Mouse (Mus musculus) forebrain, embryonic 14.5 days (tissue): ENCODE measurements around the gene Gm49630. TPM values are rescaled to one million over a fixed set of nuclear protein-coding genes. Genes with fewer than 3 reads are reported as not detected.
A peak's percentile ranks its signal among the peaks of the same experiment; 100 is the strongest.
"Not testable (repeated sequence)": the region's sequence is repeated elsewhere in the genome, so short reads cannot be mapped to it uniquely, and the experiment has no call there.

ENCODE experiments used
- ATAC-seq: fragments of 200-750 bp; cut with Nextera tagmentation; 2 replicates; pipeline ENCODE4 v1.8.0; 2017; ENCODE audit warnings: mild to moderate bottlenecking, moderate library complexity
- DNase-seq: peaks from one replicate; pipeline ENCODE4 v3.0.0-alpha.2; 2015; ENCODE audit warnings: low spot score
- H3K27ac ChIP-seq: fragments of 300-500 bp; sonication (generic); 2 replicates; pipeline ENCODE4 v1.5.1; 2014; ENCODE audit warnings: low read depth, mild to moderate bottlenecking, control low read depth, low read length, moderate library complexity
- H3K27me3 ChIP-seq: fragments of 300-500 bp; sonication (generic); replicated peaks from 2 replicates; pipeline ENCODE4 v1.6.1; 2014; ENCODE audit warnings: low read length, control low read depth, mixed read lengths; ENCODE audit not compliant: control insufficient read depth, insufficient read depth
- H3K36me3 ChIP-seq: fragments of 300-500 bp; sonication (generic); 2 replicates; pipeline ENCODE4 v1.6.1; 2014; ENCODE audit warnings: low read length, control low read depth; ENCODE audit not compliant: control insufficient read depth, insufficient read depth
- H3K4me1 ChIP-seq: fragments of 300-500 bp; sonication (generic); 2 replicates; pipeline ENCODE4 v1.6.1; 2014; ENCODE audit warnings: antibody characterized with exemption, low read length, control low read depth; ENCODE audit not compliant: control insufficient read depth, insufficient read depth
- H3K4me2 ChIP-seq: fragments of 300-500 bp; sonication (generic); 2 replicates; pipeline ENCODE4 v1.6.1; 2014; ENCODE audit warnings: mild to moderate bottlenecking, control low read depth, low read length
- H3K4me3 ChIP-seq: fragments of 300-500 bp; sonication (generic); 2 replicates; pipeline ENCODE4 v1.5.1; 2014; ENCODE audit warnings: low read depth, low read length, control low read depth
- H3K9ac ChIP-seq: fragments of 300-500 bp; sonication (generic); 2 replicates; pipeline ENCODE4 v1.6.1; 2014; ENCODE audit warnings: mild to moderate bottlenecking, low read length, control low read depth, moderate library complexity
- H3K9me3 ChIP-seq: fragments of 300-500 bp; sonication (generic); replicated peaks from 2 replicates; pipeline ENCODE4 v1.6.1; 2016; ENCODE audit warnings: low read length, control low read depth, mixed read lengths; ENCODE audit not compliant: control insufficient read depth
- WGBS: fragments of 180-500 bp; shearing (Covaris S2); extraction: QIAGEN DNeasy Blood & Tissue Kit; methylation state at CpG from one replicate; pipeline ENCODE4 v1.1.7; 2014; 5-methylcytosine and 5-hydroxymethylcytosine counted together
- polyA plus RNA-seq: library from polyadenylated mRNA; unstranded; fragments of >200 nt; fragmentation: Nextera tagmentation; extraction: Ambion mirVana; gene quantifications from 2 replicates; pipeline ENCODE4 v1.2.1, GENCODE M21; 2014

Gm49630 gene
- polyA plus RNA-seq = not detected in 2 replicates

GRCm38 (mm10) chr17:7371879-7372278, at the start of gene Gm49630:
Gm49630 (minus strand) TSS chr17:7371979.
- H3K9ac ChIP-seq, H3K9me3 ChIP-seq, H3K27me3 ChIP-seq, H3K4me3 ChIP-seq, H3K36me3 ChIP-seq, DNase-seq, H3K4me2 ChIP-seq, H3K27ac ChIP-seq, H3K4me1 ChIP-seq, ATAC-seq: not testable (repeated sequence)
- WGBS = 89% methylated on average over 2 of the region's 5 CpGs

GRCm38 (mm10) chr17:7420191-7420973, 48.6 kb upstream of the Gm49630 start:
- WGBS = 5% methylated on average over 2 of the region's 3 CpGs
- not testable (repeated sequence) for H3K4me2 ChIP-seq, H3K4me1 ChIP-seq, H3K27me3 ChIP-seq, H3K9ac ChIP-seq, H3K36me3 ChIP-seq, H3K27ac ChIP-seq, H3K4me3 ChIP-seq, H3K9me3 ChIP-seq
- peak; percentile 13 for DNase-seq
- peak; percentile 92 for ATAC-seq

GRCm38 (mm10) chr17:7414601-7415310, 43.0 kb upstream of the Gm49630 start:
- not testable (repeated sequence) for H3K36me3 ChIP-seq, H3K9ac ChIP-seq, H3K4me2 ChIP-seq, ATAC-seq, DNase-seq, H3K4me1 ChIP-seq, H3K27ac ChIP-seq, H3K9me3 ChIP-seq, H3K4me3 ChIP-seq, H3K27me3 ChIP-seq
- 79% methylated on average over 8 of the region's 9 CpGs for WGBS

- not testable (repeated sequence) for H3K9me3 ChIP-seq, H3K4me1 ChIP-seq, H3K4me3 ChIP-seq, H3K4me2 ChIP-seq, H3K36me3 ChIP-seq, H3K9ac ChIP-seq, H3K27me3 ChIP-seq, H3K27ac ChIP-seq, ATAC-seq, DNase-seq
- 82% methylated on average over 8 of the region's 8 CpGs for WGBS
Observed at GRCm38 (mm10) chr17:7413336-7413735, 41.6 kb upstream of the Gm49630 start.

GRCm38 (mm10) chr17:7399770-7400169, 28.0 kb upstream of the Gm49630 start:
- H3K27ac ChIP-seq, H3K9ac ChIP-seq, H3K4me1 ChIP-seq, H3K27me3 ChIP-seq, H3K36me3 ChIP-seq, ATAC-seq, DNase-seq, H3K4me2 ChIP-seq, H3K4me3 ChIP-seq, H3K9me3 ChIP-seq: not testable (repeated sequence)
- 72% methylated on average over 6 of the region's 6 CpGs for whole genome bisulfite sequencing

GRCm38 (mm10) chr17:7398198-7398847, 26.5 kb upstream of the Gm49630 start:
- not testable (repeated sequence) for H3K4me1 ChIP-seq, H3K27me3 ChIP-seq, H3K9me3 ChIP-seq, H3K4me3 ChIP-seq, DNase-seq, H3K36me3 ChIP-seq, ATAC-seq, H3K4me2 ChIP-seq, H3K27ac ChIP-seq, H3K9ac ChIP-seq
- WGBS = 91% methylated on average over 6 of the region's 6 CpGs

GRCm38 (mm10) chr17:7397079-7397478, 25.3 kb upstream of the Gm49630 start:
- not testable (repeated sequence) for H3K36me3 ChIP-seq, H3K9me3 ChIP-seq, H3K27me3 ChIP-seq, H3K27ac ChIP-seq, H3K4me2 ChIP-seq, H3K4me1 ChIP-seq, H3K9ac ChIP-seq, DNase-seq, ATAC-seq, H3K4me3 ChIP-seq
- 91% methylated on average over 11 of the region's 13 CpGs for WGBS

- no CpG with 5 or more reads among the region's 2 CpGs for WGBS
- not testable (repeated sequence) for H3K9me3 ChIP-seq, H3K27me3 ChIP-seq, ATAC-seq, H3K27ac ChIP-seq, H3K4me3 ChIP-seq, H3K36me3 ChIP-seq, H3K4me2 ChIP-seq, H3K4me1 ChIP-seq, DNase-seq, H3K9ac ChIP-seq
Observed at GRCm38 (mm10) chr17:7396288-7396687, 24.5 kb upstream of the Gm49630 start.
